Mouse (Mus musculus) megakaryocyte, embryonic 14.5 days (primary cell): ENCODE data around the gene Exoc4. TPM values are rescaled to one million over a fixed set of nuclear protein-coding genes. Genes with fewer than 3 reads are reported as not detected.

Source experiments
- H3K27me3 ChIP-seq: replicated peaks from 2 replicates; pipeline ENCODE3; 2012; ENCODE audit warnings: inconsistent platforms
- H3K36me3 ChIP-seq: replicated peaks from 2 replicates; pipeline ENCODE3; 2012; ENCODE audit warnings: low read length, inconsistent platforms, mixed read lengths
- H3K4me1 ChIP-seq: 2 replicates; pipeline ENCODE4 v1.6.1; 2012; ENCODE audit warnings: inconsistent platforms
- H3K4me3 ChIP-seq: replicated peaks from 2 replicates; pipeline ENCODE3; 2012; ENCODE audit warnings: moderate library complexity, mild to moderate bottlenecking, inconsistent platforms
- H3K9me3 ChIP-seq: 2 replicates; pipeline ENCODE4 v1.6.1; 2012; ENCODE audit warnings: inconsistent platforms
- FLI1 ChIP-seq: IDR thresholded peaks from 2 replicates; pipeline ENCODE4 v1.6.1; 2012; ENCODE audit warnings: low read length, inconsistent platforms, mixed read lengths
- GATA1 ChIP-seq: IDR thresholded peaks from 3 replicates; pipeline ENCODE4 v1.6.1; 2012; ENCODE audit warnings: mixed read lengths, low read length, inconsistent platforms, borderline replicate concordance
- polyA plus RNA-seq: library from polyadenylated mRNA; stranded (reverse); fragments of >175 nt; gene quantifications from 2 replicates; pipeline ENCODE4 v1.2.3, GENCODE M21; 2012; ENCODE audit warnings: low replicate concordance; ENCODE audit not compliant: insufficient read depth

The Exoc4 gene
- polyA plus RNA-seq, 1 experiment: 8.4 TPM

GRCm38 (mm10) chr6:33298768-33299167, 49.9 kb downstream of the Exoc4 start:
- Histone ChIP-seq H3K4me1 (peaks cover 4% of the 10 kb centered on the region; the same call in 1 of the 2 replicates), H3K4me3 (no peak overlapping the region), H3K27me3 (no peaks in the 10 kb centered on the region), H3K9me3 (no peaks in the 10 kb centered on the region), H3K36me3 (peaks cover 74% of the 10 kb centered on the region)
- no peak for TF ChIP-seq FLI1

- peaks cover 76% of the 10 kb centered on the region for H3K36me3 ChIP-seq
Observed at GRCm38 (mm10) chr6:33305996-33306395, 57.1 kb downstream of the Exoc4 start.

DNA sequence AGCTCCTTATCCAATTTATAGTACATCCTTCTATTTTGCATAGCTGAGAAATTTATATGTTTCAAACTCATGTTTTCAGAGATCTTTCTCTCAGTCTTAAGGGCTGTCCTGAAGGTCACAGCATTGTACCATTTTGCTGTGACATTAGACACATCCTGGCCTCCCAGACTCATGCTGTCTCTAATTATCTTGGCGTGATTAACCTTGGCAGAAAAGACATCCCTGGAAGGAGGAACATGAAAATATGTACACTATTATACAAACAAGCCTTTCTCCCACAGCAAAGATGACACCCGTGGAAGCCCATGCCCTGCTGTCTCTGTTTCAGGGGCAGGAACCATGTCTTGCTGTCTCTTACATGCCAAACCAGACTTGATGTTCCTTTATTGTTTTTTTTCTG, 59.8 kb downstream of the Exoc4 start:
- no peaks in the 10 kb centered on the region for H3K9me3 ChIP-seq
- no peaks in the 10 kb centered on the region for H3K27me3 ChIP-seq
- no peak overlapping the region for H3K4me3 ChIP-seq
- no peak for TF ChIP-seq GATA1
- TF ChIP-seq FLI1: no peak
- peaks cover 66% of the 10 kb centered on the region for H3K36me3 ChIP-seq
- peaks cover 30% of the 10 kb centered on the region for H3K4me1 ChIP-seq

More at GRCm38 (mm10) chr6:33305996-33306395, 57.1 kb downstream of the Exoc4 start:
- no peak for TF ChIP-seq FLI1
- TF ChIP-seq GATA1: no peak
- no peaks in the 10 kb centered on the region for H3K9me3 ChIP-seq
- peaks cover 26% of the 10 kb centered on the region for H3K4me1 ChIP-seq
- no peak overlapping the region for H3K4me3 ChIP-seq
- H3K27me3 ChIP-seq: no peaks in the 10 kb centered on the region

DNA sequence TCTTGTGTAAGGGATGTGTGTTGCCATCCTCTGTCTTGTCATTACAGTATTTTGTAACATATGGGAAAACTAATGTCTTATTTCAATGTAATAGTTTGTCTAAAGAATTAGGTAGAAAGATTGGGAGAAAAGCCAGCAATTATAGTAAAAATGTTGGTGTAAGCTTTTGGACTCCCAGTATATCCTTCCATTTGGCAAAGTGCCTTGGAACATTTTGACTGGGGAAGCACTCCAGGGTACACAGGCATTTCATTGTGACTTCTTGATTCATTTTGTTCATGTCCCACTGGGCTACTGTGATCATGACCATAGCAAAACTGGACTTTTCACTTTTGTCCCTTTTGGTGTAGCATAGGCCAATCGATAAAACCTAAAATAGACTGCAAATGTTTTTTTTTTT, 61.6 kb downstream of the Exoc4 start:
- Histone ChIP-seq H3K36me3 (peaks cover 58% of the 10 kb centered on the region), H3K9me3 (peaks cover 4% of the 10 kb centered on the region; the same call in 1 of the 2 replicates), H3K4me3 (no peak overlapping the region), H3K27me3 (no peaks in the 10 kb centered on the region), H3K4me1 (peaks cover 27% of the 10 kb centered on the region)
- TF ChIP-seq GATA1: no peak
- no peak for TF ChIP-seq FLI1

- H3K27me3 ChIP-seq: no peaks in the 10 kb centered on the region
- peaks cover 17% of the 10 kb centered on the region for H3K4me1 ChIP-seq
- no peaks in the 10 kb centered on the region for H3K9me3 ChIP-seq
- no peak for TF ChIP-seq FLI1
- no peak for TF ChIP-seq GATA1
- no peak overlapping the region for H3K4me3 ChIP-seq
- H3K36me3 ChIP-seq: peaks cover 35% of the 10 kb centered on the region
Observed at GRCm38 (mm10) chr6:33322849-33323248, 74.0 kb downstream of the Exoc4 start.

GRCm38 (mm10) chr6:33323386-33323785, 74.5 kb downstream of the Exoc4 start:
- Histone ChIP-seq H3K27me3 (no peaks in the 10 kb centered on the region), H3K4me1 (peaks cover 17% of the 10 kb centered on the region), H3K36me3 (peaks cover 35% of the 10 kb centered on the region), H3K9me3 (no peaks in the 10 kb centered on the region), H3K4me3 (no peak overlapping the region)
- TF ChIP-seq FLI1: no peak
- TF ChIP-seq GATA1: no peak

- Histone ChIP-seq H3K27me3 (no peaks in the 10 kb centered on the region), H3K9me3 (no peaks in the 10 kb centered on the region), H3K4me1 (peaks cover 10% of the 10 kb centered on the region), H3K36me3 (peaks cover 30% of the 10 kb centered on the region), H3K4me3 (no peak overlapping the region)
- TF ChIP-seq FLI1 (no peak), GATA1 (no peak)
Observed at GRCm38 (mm10) chr6:33328326-33328725, 79.4 kb downstream of the Exoc4 start.

DNA sequence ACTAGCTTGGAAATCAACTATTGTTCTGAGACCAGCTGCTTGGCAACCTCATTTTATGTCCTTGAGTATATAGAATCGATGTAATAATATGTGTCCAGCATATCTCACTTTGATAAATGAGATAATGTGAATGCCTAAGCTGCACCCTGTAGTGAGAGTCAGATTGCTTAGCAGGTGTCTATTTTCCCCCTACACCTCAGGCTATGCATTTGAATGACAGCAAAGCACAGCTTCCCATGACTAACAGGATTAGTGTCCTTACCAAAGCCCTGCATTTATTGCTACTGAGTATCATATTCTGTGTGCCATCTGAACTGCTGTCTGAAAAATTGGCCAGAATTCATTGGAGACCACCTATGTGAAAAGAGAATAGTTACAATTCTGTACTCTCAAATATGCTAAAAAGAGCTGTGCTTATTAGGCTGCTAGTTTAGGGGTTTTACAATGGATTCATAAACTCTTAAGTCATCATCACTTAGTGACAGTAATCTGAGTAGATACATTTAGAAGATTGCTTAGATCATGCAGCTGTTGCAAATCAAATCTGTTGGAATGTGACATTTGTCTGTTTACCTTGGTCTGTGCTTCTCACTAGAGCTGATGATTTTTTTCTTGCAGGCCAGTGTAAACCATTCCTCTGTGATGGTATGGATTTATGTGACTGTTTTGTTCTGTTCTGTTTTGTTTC, 98.3 kb downstream of the Exoc4 start:
- no peaks in the 10 kb centered on the region for H3K9me3 ChIP-seq
- TF ChIP-seq GATA1 (no peak), FLI1 (no peak)

DNA sequence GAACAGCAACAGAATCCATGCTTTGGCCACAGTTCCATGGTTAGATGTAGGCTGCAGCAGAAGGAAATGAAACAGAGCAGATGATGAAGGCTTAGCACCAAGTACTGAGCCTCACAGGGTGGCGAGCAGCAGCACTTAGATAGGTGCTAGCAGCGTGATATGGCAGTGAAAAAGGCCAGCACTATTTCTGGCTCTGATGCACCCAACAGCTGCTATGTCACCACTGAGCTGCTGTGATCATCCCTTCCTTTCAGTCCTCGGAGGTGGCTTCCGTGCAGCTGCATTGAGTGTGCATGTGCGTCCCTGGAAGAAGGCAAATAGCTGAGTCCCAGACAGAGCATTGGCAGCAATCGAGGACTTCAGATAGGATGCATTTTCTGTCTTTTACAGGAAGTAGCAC, 112.7 kb downstream of the Exoc4 start:
- H3K4me1 ChIP-seq: peaks cover 7% of the 10 kb centered on the region
- no peak for TF ChIP-seq FLI1
- H3K27me3 ChIP-seq: no peaks in the 10 kb centered on the region
- peaks cover 7% of the 10 kb centered on the region for H3K9me3 ChIP-seq
- peak overlapping the region; percentile 50 for H3K4me3 ChIP-seq
- H3K36me3 ChIP-seq: peaks cover 55% of the 10 kb centered on the region

More for the DNA sequence above, 98.3 kb downstream of the Exoc4 start:
- H3K36me3 ChIP-seq: peaks cover 28% of the 10 kb centered on the region
- no peaks in the 10 kb centered on the region for H3K27me3 ChIP-seq
- no peak overlapping the region for H3K4me3 ChIP-seq
- H3K4me1 ChIP-seq: peaks cover 9% of the 10 kb centered on the region; the same call in 1 of the 2 replicates

GRCm38 (mm10) chr6:33380517-33380916, 131.6 kb downstream of the Exoc4 start:
- Histone ChIP-seq H3K4me1 (peaks cover 55% of the 10 kb centered on the region), H3K4me3 (no peak overlapping the region), H3K36me3 (peaks cover 38% of the 10 kb centered on the region), H3K9me3 (no peaks in the 10 kb centered on the region), H3K27me3 (no peaks in the 10 kb centered on the region)
- TF ChIP-seq FLI1 (no peak), GATA1 (no peak)
